19 mouse cellular contexts compared by ENCODE assay signal in genomic region chr8:85313036-85313435, GRCm38 (mm10).
"Had no signal": no experiment of that assay in that cellular context is flagged by ENCODE, and none has a peak within 500 bp of the region (broad histone marks: within the 10 kb centered on the region; RNA-seq: fewer than 3 reads in every experiment).

No protein-coding gene starts in this region.

- ATAC-seq: midbrain, embryonic 13.5 days; midbrain, embryonic 15.5 days had no signal

- H3K4me2 ChIP-seq: liver, embryonic 15.5 days; lung, embryonic 14.5 days; midbrain, embryonic 13.5 days; midbrain, embryonic 15.5 days; neural tube, embryonic 13.5 days; neural tube, embryonic 15.5 days had no signal

- H3K27me3 ChIP-seq: liver, embryonic 15.5 days; midbrain, embryonic 13.5 days; midbrain, embryonic 15.5 days; neural tube, embryonic 13.5 days; neural tube, embryonic 15.5 days had no signal

- H3K4me3 ChIP-seq: liver, embryonic 15.5 days; midbrain, embryonic 10.5 days; midbrain, embryonic 13.5 days; midbrain, embryonic 15.5 days; myocyte; neural tube, embryonic 13.5 days; neural tube, embryonic 15.5 days had no signal

- H3K9ac ChIP-seq: liver, embryonic 15.5 days; lung, embryonic 14.5 days; midbrain, embryonic 13.5 days; midbrain, embryonic 15.5 days; neural tube, embryonic 13.5 days; neural tube, embryonic 15.5 days had no signal

- H3K4me1 ChIP-seq: midbrain, embryonic 10.5 days; midbrain, embryonic 13.5 days; midbrain, embryonic 15.5 days; neural tube, embryonic 13.5 days; neural tube, embryonic 15.5 days had no signal

- H3K9me3 ChIP-seq: liver, embryonic 15.5 days; midbrain, embryonic 13.5 days; midbrain, embryonic 15.5 days; neural tube, embryonic 15.5 days had no signal

- H3K27ac ChIP-seq: liver, embryonic 15.5 days; midbrain, embryonic 10.5 days; midbrain, embryonic 13.5 days; midbrain, embryonic 15.5 days; neural tube, embryonic 13.5 days; neural tube, embryonic 15.5 days had no signal

- DNase-seq: lung, adult 18-20 months; lung, embryonic 14.5 days; lung, postnatal 10 days; lung, postnatal 4 days; retina, postnatal 1 day; right cerebral cortex, adult 18-20 months; right cerebral cortex, postnatal 25 days; right cerebral cortex, postnatal 4 days; spleen, adult 18-20 months; thymus, adult 18-20 months; thymus, postnatal 14 days; thymus, postnatal 36 days had no signal
